Mouse (Mus musculus): ENCODE data around the gene Olfr1262. TPM values are rescaled to one million over a fixed set of nuclear protein-coding genes. Genes with fewer than 3 reads are reported as not detected.

Gene Olfr1262
- 0.03 TPM for polyA plus RNA-seq (2014; fragmentation: Illumina TruSeq; extraction: RNeasy Lipid Tissue Mini Kit (QIAGEN cat#74804); ENCODE audit: low read depth, low replicate concordance)

DNA sequence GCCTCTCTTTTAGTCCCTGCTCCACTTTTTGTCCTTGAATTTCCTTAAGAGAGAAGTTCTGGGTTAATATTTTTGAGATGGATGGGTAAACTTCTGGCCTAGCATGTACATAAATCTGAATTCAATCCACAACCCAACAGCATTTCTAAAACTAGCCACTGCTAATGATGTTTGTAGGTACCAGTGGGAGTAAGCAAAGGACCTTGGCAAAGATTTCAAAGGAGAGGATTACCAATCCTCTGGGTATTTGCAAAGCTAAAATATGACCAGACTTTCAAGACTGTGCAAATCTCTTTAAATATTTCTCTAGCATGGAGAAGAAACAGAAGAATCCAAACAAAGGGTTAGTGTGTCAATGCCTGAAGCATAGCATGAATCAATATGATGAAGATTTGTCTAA lies at the start of gene Olfr1262:
Olfr1262 (plus strand) TSS at position 301 of the 400 bp plus-strand sequence.

GRCm38 (mm10) chr2:89974184-89974583 lies 25.8 kb upstream of the Olfr1262 start, which contains the start of gene Olfr1260:
Gene Olfr1260 (plus strand): TSS chr2:89974340.

DNA sequence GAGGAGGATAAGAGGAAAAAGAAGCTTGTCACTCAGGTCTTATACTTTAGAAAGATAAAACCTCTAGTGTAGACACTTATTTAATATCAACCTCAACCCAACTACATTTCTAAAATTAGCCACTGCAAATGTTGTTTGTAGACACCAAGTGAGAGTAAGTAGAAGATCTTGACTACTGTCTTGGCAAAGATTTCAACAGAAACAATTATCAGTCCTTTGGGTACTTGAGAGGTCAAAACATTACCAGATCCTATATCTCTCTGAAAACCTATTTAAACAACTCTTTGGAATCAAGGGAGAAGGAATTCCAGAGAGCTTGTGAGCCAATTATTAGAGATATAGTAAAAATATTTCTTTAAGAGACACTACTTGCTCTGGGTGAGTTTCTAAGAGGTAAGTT lies 9.0 kb upstream of the Olfr1262 start, which contains the start of gene Olfr1261:
Olfr1261 (plus strand) TSS at position 301 of the 400 bp plus-strand sequence.

DNA sequence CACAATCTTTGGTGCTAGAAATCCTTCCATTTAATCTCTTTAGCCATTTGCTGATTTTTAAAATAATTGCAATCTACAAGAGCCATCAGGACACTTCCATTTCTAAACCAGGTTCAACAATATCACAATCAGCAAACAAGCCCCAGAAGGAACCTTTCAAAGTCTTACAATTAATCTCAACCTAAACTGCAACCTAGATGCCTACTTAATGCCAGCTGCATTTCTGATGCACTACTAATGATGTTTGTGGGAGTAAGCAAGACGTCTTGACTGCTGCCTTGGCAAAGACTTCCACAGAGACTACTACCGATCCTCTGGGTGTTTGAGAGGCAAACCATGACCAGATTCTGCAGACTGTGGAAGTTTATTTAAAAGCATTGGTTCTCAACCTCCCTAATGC lies 11.9 kb downstream of the Olfr1262 start, which contains the start of gene Olfr1263:
Olfr1263 (plus strand) TSS at position 301 of the 400 bp plus-strand sequence.

DNA sequence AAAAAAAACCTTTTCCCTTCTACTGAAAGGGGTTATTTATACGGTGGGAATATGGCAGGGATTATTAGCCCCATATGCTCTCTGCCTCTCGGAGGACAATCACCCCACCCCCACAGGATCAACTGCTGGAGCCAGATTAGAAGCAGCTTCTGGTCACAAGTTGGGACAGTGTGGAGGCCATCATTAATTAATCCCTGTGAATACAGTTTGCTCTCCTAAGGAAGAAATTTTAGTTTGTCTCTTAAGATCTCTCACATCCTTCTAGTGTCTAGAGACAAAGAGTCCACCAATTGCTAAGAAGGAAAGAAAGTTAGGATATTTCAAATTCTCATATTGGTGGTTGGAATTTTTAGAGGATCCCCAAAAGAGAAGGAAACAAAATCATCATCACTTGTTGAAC lies 25.5 kb downstream of the Olfr1262 start, which contains the start of gene Olfr1264:
Olfr1264 (minus strand) TSS at position 101 of the 400 bp plus-strand sequence.

GRCm38 (mm10) chr2:90035037-90035436 lies 35.1 kb downstream of the Olfr1262 start, which contains the start of gene Olfr1265:
Gene Olfr1265 (plus strand): TSS chr2:90035337.

Other genes with a start within 250 kb of the Olfr1262 start
- gene Olfr1253, start 243.1 kb upstream of the Olfr1262 start, polyA plus RNA-seq (2014; fragmentation: Illumina TruSeq; extraction: RNeasy Lipid Tissue Mini Kit (QIAGEN cat#74804); ENCODE audit: low read depth, low replicate concordance): not detected
- not detected for gene Olfr1254, start 206.5 kb upstream of the Olfr1262 start, polyA plus RNA-seq (2014; fragmentation: Illumina TruSeq; extraction: RNeasy Lipid Tissue Mini Kit (QIAGEN cat#74804); ENCODE audit: low read depth, low replicate concordance)
- gene Olfr1255, start 188.1 kb upstream of the Olfr1262 start, polyA plus RNA-seq (2014; fragmentation: Illumina TruSeq; extraction: RNeasy Lipid Tissue Mini Kit (QIAGEN cat#74804); ENCODE audit: low read depth, low replicate concordance): not detected
- not detected for gene Olfr1256, start 158.6 kb upstream of the Olfr1262 start, polyA plus RNA-seq (2014; fragmentation: Illumina TruSeq; extraction: RNeasy Lipid Tissue Mini Kit (QIAGEN cat#74804); ENCODE audit: low read depth, low replicate concordance)
- gene Olfr48, start 151.9 kb upstream of the Olfr1262 start, polyA plus RNA-seq (2014; fragmentation: Illumina TruSeq; extraction: RNeasy Lipid Tissue Mini Kit (QIAGEN cat#74804); ENCODE audit: low read depth, low replicate concordance): not detected
- gene Olfr1257, start 121.7 kb upstream of the Olfr1262 start, polyA plus RNA-seq (2014; fragmentation: Illumina TruSeq; extraction: RNeasy Lipid Tissue Mini Kit (QIAGEN cat#74804); ENCODE audit: low read depth, low replicate concordance): 0.14 TPM
- not detected for gene Olfr1258, start 72.8 kb upstream of the Olfr1262 start, polyA plus RNA-seq (2014; fragmentation: Illumina TruSeq; extraction: RNeasy Lipid Tissue Mini Kit (QIAGEN cat#74804); ENCODE audit: low read depth, low replicate concordance)
- 0.07 TPM for gene Olfr1259, start 51.5 kb upstream of the Olfr1262 start, polyA plus RNA-seq (2014; fragmentation: Illumina TruSeq; extraction: RNeasy Lipid Tissue Mini Kit (QIAGEN cat#74804); ENCODE audit: low read depth, low replicate concordance)
- not detected for gene Olfr1260, start 25.8 kb upstream of the Olfr1262 start, polyA plus RNA-seq (2014; fragmentation: Illumina TruSeq; extraction: RNeasy Lipid Tissue Mini Kit (QIAGEN cat#74804); ENCODE audit: low read depth, low replicate concordance)
- gene Olfr1261, start 8.9 kb upstream of the Olfr1262 start, polyA plus RNA-seq (2014; fragmentation: Illumina TruSeq; extraction: RNeasy Lipid Tissue Mini Kit (QIAGEN cat#74804); ENCODE audit: low read depth, low replicate concordance): not detected
- gene Olfr1263, start 12.0 kb downstream of the Olfr1262 start, polyA plus RNA-seq (2014; fragmentation: Illumina TruSeq; extraction: RNeasy Lipid Tissue Mini Kit (QIAGEN cat#74804); ENCODE audit: low read depth, low replicate concordance): 0.04 TPM
- not detected for gene Olfr1264, start 25.4 kb downstream of the Olfr1262 start, polyA plus RNA-seq (2014; fragmentation: Illumina TruSeq; extraction: RNeasy Lipid Tissue Mini Kit (QIAGEN cat#74804); ENCODE audit: low read depth, low replicate concordance)
- not detected for gene Olfr1265, start 35.2 kb downstream of the Olfr1262 start, polyA plus RNA-seq (2014; fragmentation: Illumina TruSeq; extraction: RNeasy Lipid Tissue Mini Kit (QIAGEN cat#74804); ENCODE audit: low read depth, low replicate concordance)
- gene Olfr140, start 63.4 kb downstream of the Olfr1262 start, polyA plus RNA-seq (2014; fragmentation: Illumina TruSeq; extraction: RNeasy Lipid Tissue Mini Kit (QIAGEN cat#74804); ENCODE audit: low read depth, low replicate concordance): not detected
- gene Olfr1269, start 121.3 kb downstream of the Olfr1262 start, polyA plus RNA-seq (2014; fragmentation: Illumina TruSeq; extraction: RNeasy Lipid Tissue Mini Kit (QIAGEN cat#74804); ENCODE audit: low read depth, low replicate concordance): not detected
- 0.49 TPM for gene Olfr32, start 142.2 kb downstream of the Olfr1262 start, polyA plus RNA-seq (2014; fragmentation: Illumina TruSeq; extraction: RNeasy Lipid Tissue Mini Kit (QIAGEN cat#74804); ENCODE audit: low read depth, low replicate concordance)
- 0.29 TPM for gene Olfr1270, start 152.9 kb downstream of the Olfr1262 start, polyA plus RNA-seq (2014; fragmentation: Illumina TruSeq; extraction: RNeasy Lipid Tissue Mini Kit (QIAGEN cat#74804); ENCODE audit: low read depth, low replicate concordance)
- gene Olfr1506, start 224.3 kb downstream of the Olfr1262 start, polyA plus RNA-seq (2014; fragmentation: Illumina TruSeq; extraction: RNeasy Lipid Tissue Mini Kit (QIAGEN cat#74804); ENCODE audit: low read depth, low replicate concordance): 0.15 TPM

Data from testis, adult 10 weeks (tissue).